Mouse (Mus musculus): Measurements from ENCODE around the gene Gm10424. TPM values are rescaled to one million over a fixed set of nuclear protein-coding genes. Genes with fewer than 3 reads are reported as not detected.
"Not testable (repeated sequence)": the region's sequence is repeated elsewhere in the genome, so short reads cannot be mapped to it uniquely, and the experiment has no call there.

Gene Gm10424
- total RNA-seq (2021) = not detected
- long read RNA-seq, experiment 1 = 0 reads
- long read RNA-seq, experiment 2 = 0 reads

GRCm38 (mm10) chr5:95272668-95273067 is at the start of gene Gm10424:
Gm10424 (minus strand) TSS chr5:95272768.
- not testable (repeated sequence) for H3K4me3 ChIP-seq; DNase-seq (ENCODE audit: low spot score in 2 of 2); H3K27ac ChIP-seq

GRCm38 (mm10) chr5:95305611-95306010 is 33.0 kb upstream of the Gm10424 start, which contains the start of gene Gm3259:
Gm3259 (plus strand) TSS chr5:95305911.
- not testable (repeated sequence) for H3K27ac ChIP-seq; DNase-seq (ENCODE audit: low spot score in 2 of 2); H3K4me3 ChIP-seq

Other genes starting within 250 kb of the Gm10424 start
- gene Gm7942, start 165.8 kb downstream of the Gm10424 start, total RNA-seq (2021) = not detected
- gene Gm16513, start 90.1 kb downstream of the Gm10424 start, total RNA-seq (2021) = not detected
- gene Gm3259, start 33.1 kb upstream of the Gm10424 start, total RNA-seq (2021) = not detected
- gene D5Ertd577e, start 184.0 kb upstream of the Gm10424 start, total RNA-seq (2021) = not detected
- gene Gm3286, start 238.0 kb upstream of the Gm10424 start, total RNA-seq (2021) = not detected